Mouse (Mus musculus) spleen, postnatal 14 days (tissue): Measurements from ENCODE around the gene Tpsab1.

ENCODE experiments used
- DNase-seq, 2 experiments: peaks; one replicate each; pipeline ENCODE4 v3.0.0; 2021 to 2022; ENCODE audit warnings: low spot score in 2 of 2

The Tpsab1 gene

GRCm38 (mm10) chr17:25345462-25345861, at the start of gene Tpsab1:
Gene Tpsab1 (minus strand): TSS chr17:25345562.
- DNase-seq, result no peak

DNA sequence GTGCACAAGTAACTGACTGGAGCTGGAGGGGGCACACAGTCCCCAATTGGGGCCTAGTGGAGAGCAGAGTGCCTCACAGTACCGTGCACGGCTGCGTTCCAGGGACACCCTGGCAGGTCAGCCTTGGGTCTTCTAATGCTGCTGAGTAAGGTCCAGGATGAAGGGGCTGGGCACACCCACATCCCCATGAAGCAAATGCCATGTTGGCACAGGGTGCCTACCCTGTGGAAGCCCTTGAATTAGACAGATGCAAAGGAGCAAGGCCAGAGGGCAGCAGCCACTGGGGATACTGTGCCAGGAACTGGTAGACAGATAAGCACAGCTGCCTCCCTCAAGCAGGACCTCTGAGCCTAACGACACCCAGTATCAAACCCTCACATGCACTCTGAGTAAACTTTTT, 49.2 kb upstream of the Tpsab1 start:
- DNase-seq, result no peak

DNA sequence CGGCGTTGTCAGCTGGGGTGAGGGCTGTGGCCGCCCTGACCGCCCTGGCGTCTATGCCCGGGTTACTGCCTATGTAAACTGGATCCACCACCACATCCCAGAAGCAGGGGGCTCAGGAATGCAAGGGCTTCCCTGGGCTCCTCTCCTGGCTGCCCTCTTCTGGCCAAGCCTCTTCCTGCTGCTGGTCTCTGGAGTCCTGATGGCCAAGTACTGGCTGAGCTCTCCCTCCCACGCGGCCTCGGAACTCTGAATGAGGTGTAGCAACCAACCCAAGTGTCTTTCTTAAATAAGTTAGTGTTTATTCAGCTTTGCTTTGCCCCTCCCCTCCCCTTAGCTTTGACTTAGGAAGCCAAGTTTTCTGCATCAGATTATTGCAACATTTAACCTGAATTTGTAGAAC, 28.6 kb upstream of the Tpsab1 start:
- DNase-seq, result no peak

- no peak for DNase-seq
These were observed 27.1 kb upstream of the Tpsab1 start for GRCm38 (mm10) chr17:25372491-25372890.

GRCm38 (mm10) chr17:25368973-25369372, 23.6 kb upstream of the Tpsab1 start, which contains the start of gene Tpsg1:
Gene Tpsg1 (plus strand): TSS chr17:25369273.
- DNase-seq, result no peak

GRCm38 (mm10) chr17:25366005-25366404, 20.6 kb upstream of the Tpsab1 start, which contains the start of gene Tpsb2:
Gene Tpsb2 (plus strand): TSS chr17:25366305.
- DNase-seq, result no peak

- DNase-seq, result peak in 1 of 2 experiments; percentile 16
These were observed 18.4 kb upstream of the Tpsab1 start for GRCm38 (mm10) chr17:25363726-25364125.

DNA sequence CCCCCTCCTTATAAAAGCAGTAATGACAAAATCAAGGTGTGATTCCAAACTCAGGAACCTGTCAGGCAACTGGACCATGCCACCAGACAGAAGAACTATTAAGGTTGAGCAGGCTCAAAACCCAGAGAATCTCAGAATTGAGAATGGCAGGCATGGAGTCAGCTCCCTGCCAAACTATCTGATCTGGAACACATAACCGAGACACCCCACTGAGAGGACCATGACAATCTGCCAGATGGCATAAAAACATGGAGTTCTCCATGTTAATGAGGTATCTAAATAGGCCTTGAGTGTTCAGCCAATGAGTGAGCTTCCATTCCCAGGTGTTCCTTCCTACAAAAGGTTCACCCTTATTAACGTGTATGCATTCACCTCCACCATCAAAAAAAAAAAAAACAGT, 15.9 kb upstream of the Tpsab1 start:
- DNase-seq, result no peak

DNA sequence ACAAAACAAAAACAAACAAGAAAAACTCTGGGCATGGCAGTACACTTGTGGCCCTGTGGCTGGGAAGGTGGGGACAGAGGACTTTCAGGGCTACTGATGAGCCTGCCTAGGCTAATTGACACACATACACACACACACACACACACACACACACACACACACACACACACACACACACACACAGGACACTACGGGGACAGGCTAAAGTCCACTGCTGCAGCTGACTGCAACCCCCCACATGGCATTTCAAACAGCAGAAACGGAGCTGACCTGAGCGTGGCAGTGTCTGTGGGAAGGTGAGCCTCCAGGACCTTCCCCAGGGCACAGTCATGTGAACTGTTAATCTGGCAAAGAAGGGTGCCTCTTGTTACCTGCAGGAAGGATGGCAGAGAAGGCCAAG, 3.9 kb downstream of the Tpsab1 start:
- no peak for DNase-seq

DNA sequence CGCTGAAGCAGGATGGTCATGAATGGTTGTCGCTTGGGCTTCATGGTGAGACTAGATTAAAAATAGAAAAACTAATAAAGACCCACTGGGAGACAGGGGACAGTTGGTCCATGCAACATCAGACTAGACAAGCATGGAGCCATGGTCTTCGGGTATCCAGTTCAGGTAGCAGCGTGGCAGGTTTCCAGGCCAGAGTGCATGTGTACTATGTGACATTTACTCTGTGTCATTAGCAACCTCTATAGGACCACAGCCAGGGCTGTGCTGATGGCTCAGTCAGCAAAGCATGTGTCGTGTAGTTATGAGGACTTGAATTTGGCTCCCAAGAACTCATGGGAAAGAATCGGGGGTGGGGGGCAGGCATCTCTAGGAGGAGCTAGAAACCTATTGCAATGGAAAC, 5.4 kb downstream of the Tpsab1 start:
- no peak for DNase-seq

DNA sequence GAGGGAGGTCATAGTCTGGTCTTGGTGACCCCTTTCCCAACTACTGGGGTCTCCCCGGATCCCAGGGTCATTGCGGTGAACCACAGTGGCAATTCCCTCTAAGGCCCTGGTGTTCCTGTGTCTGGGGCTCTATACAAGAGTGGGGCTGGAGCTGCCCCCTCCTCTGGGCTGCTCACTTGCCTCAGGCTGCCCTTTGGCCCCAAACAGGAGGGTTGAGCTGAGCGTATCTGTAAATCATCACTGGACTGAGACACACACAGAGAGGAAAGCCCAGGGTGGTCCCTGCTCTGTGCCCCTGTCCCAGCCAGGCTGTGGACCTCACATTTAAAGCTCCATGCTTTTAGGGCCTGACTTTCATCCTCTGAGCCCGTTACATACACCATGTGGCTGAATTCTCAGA, 7.1 kb downstream of the Tpsab1 start:
- no peak for DNase-seq

DNA sequence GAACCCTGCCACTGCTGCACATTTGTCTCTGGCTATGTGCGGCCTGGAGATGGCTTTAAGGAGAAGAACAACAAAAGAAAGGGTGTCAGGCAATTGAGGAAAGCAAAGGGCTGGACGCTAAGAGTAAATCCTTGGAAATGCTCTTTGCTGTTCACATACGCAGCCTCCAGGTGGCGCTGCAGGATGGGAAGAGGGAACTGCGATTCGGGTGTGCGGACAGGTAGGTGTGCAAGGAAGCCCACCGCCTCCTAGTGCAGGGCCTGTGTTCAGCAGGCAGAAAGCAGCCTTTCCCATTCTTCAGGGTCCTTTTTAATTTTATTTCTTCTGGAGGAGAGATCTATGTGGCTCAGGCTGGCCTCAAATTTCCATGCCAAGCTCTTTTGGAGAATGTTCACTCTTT, 11.4 kb downstream of the Tpsab1 start:
- DNase-seq, result peak in 1 of 2 experiments; percentile 35

- no peak for DNase-seq
These were observed 13.0 kb downstream of the Tpsab1 start for GRCm38 (mm10) chr17:25332321-25332720.

DNA sequence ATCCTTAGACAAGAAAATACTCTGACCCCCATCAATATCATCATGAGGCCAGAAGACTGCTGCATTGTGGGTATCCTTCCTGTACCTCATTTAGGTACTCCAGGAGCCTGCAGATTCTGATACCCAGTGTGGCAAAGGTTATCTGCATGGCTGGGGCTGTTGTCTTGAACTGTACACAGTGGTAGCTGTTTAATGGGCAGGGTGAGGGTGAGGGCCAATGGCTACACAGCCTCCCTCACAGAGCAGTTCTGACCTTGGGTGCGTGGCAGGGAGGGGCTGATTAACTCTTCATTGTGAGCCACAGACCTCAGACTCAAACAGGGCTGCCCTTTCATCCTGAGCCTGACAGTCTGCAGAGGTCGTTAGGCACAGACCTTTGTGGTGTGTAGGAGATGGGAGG, 22.4 kb downstream of the Tpsab1 start:
- DNase-seq, result no peak

GRCm38 (mm10) chr17:25320819-25321218, 24.5 kb downstream of the Tpsab1 start:
- no peak for DNase-seq

DNA sequence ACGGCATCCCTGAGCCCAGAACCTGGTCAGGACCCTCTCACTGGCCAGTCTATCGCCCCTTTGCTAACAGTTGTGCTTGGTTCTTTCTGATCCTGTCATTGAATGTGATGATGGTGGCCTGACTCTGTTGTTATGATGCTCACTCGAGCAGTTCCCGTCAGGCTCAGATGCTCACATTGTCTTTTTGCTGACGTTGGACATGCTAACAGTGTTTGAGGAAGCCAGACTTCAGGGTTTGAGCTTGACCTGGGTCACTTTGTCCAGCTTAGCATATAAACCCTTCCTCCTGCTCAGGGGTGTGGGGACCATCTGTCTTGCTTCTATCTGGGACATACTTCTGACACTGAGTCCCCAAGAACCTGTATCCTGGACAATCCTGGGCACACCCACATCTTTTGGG, 27.0 kb downstream of the Tpsab1 start, which contains the start of gene Prss29:
TSS of gene Prss29 (plus strand) at position 301 of the 400 bp plus-strand sequence.
- DNase-seq, result no peak

- DNase-seq, result no peak
These were observed 37.0 kb downstream of the Tpsab1 start, which contains the start of gene Prss28 for GRCm38 (mm10) chr17:25308346-25308745. Gene Prss28 (plus strand): TSS chr17:25308646.

DNA sequence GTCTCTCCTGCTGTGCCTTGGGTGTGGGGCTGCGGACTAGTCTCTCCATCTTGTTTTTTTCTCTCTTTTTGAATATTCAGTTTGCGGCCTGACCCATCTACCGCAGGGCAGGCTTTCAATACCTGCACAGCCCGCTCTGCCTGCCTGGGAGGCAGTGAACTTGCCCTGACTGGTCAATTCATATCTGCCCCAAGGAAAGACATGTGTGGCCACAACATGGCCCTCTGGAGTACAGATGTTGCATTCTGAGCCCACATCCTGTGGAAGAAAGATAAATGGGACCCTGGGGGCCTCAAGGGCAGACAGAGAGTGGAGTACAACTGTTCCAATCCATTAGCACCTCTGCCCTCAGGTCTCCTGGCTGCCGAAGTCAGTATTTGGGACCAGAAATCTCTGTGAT, 47.3 kb downstream of the Tpsab1 start, which contains the start of gene Prss34:
TSS of gene Prss34 (plus strand) at position 301 of the 400 bp plus-strand sequence.
- DNase-seq, result no peak

- DNase-seq, result no peak
These were observed 51.3 kb downstream of the Tpsab1 start for GRCm38 (mm10) chr17:25294111-25294510.

- DNase-seq, result no peak
These were observed 51.9 kb downstream of the Tpsab1 start for GRCm38 (mm10) chr17:25293495-25293894.
